Mouse (Mus musculus): ENCODE data around the gene Gm45623.

Gene Gm45623

GRCm38 (mm10) chr13:56752474-56753191 lies 994 bp downstream of the Gm45623 start:
- no peak for DNase-seq (ENCODE audit: low spot score in 2 of 2)

DNA sequence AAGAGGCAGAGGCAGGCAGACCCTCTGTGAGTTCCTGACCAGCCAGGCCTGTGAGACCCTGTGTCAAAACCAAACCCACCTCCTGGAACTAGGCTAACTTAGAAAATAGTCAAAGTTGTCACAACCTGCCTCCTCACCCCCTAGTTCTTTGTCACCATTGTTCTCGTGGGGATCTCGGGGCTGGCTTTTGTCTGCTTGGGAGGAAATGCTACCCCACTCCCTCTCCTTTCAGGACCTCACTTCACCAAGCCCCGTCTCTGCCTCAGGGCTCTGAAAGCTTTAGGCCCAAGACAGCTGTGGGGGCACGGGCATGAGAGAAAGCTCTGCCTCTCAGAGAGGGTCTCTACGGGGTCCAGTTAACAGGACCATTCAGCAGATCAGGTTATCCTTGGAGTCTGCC lies 1.9 kb downstream of the Gm45623 start:
- DNase-seq (ENCODE audit: low spot score in 2 of 2), result no peak

GRCm38 (mm10) chr13:56749377-56749776 lies 4.2 kb downstream of the Gm45623 start:
- no peak for DNase-seq (ENCODE audit: low spot score in 2 of 2)

GRCm38 (mm10) chr13:56747554-56747953 lies 6.1 kb downstream of the Gm45623 start:
- no peak for DNase-seq (ENCODE audit: low spot score in 2 of 2)

DNA sequence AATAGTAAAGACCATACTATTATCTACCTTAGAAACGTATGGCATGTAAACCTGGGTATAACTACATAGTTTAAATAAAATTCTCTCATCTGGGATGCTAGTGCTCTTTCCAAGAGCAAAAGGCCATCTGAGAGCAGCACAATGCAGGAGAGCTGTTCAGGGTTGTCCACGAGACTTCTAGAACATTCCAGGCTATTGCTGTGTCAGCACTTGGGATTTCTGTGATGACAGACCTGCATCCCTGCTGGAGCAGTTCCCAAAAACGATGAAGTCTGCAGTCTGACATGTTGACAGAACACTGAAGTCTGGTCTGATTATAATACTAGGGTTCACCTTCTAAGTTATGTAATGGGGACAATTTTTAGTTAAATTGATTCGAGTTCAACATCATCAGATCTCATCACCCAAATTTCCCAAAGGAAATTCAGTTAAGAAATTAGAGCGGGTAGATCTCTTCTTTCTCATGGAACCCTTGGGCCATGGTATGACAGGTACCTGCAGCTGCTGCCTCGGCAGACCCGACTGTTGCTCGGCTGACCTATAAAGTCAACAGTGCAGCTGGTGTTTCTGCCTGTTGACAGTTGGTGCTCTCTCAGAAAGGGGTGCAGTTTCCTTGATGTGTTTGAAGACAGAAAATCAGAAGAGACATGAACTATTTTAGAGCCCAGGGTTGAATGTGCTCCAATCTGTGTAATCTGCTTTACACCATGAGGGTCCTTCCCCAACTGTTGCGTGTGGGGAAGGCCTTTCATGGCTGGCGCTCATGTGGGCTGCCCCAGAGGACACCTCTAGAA lies 6.7 kb downstream of the Gm45623 start:
- no peak for DNase-seq (ENCODE audit: low spot score in 2 of 2)

GRCm38 (mm10) chr13:56742325-56742901 lies 11.2 kb downstream of the Gm45623 start:
- DNase-seq (ENCODE audit: low spot score in 2 of 2), result no peak

DNA sequence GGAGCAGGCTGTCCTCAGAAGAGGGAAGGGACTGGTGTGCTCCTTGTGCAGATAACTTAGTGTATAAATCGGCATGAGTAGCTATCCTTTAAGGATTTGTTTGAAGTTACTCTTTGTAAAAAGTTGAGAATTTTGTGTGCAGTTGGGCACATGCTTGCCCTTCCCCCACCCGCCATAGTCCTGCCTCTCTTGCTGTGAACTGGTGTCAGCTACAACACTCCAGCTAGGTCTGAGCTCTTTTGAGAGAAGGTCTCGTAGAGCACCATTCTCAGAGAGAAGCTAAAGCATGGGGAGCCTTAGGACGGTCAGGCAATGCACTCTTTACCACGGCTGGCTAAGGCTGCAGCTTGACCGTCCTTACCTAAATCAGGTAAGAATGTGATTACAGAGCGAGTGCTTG lies 11.9 kb downstream of the Gm45623 start:
- no peak for DNase-seq (ENCODE audit: low spot score in 2 of 2)

DNA sequence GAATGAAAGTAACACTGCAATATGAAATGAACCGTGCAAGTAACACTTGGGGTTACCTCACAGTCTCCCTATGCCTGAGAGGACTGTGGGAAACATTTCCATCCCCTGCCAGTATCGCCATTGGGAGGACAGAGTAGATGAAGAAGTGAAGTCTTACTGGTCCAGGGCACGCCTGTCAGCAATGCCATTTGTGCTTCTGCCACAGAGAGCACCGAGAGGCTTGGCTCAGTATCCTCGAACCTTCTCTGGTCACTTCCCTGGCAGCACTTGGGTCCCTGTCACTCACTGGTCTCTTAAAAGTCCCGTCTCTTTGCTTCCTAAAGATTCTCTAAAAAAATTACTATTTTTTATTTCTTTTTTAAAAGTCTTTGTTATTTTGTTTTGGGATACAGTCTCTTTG lies 13.1 kb downstream of the Gm45623 start:
- DNase-seq (ENCODE audit: low spot score in 2 of 2), result no peak

GRCm38 (mm10) chr13:56739556-56739955 lies 14.1 kb downstream of the Gm45623 start:
- DNase-seq (ENCODE audit: low spot score in 2 of 2), result no peak

DNA sequence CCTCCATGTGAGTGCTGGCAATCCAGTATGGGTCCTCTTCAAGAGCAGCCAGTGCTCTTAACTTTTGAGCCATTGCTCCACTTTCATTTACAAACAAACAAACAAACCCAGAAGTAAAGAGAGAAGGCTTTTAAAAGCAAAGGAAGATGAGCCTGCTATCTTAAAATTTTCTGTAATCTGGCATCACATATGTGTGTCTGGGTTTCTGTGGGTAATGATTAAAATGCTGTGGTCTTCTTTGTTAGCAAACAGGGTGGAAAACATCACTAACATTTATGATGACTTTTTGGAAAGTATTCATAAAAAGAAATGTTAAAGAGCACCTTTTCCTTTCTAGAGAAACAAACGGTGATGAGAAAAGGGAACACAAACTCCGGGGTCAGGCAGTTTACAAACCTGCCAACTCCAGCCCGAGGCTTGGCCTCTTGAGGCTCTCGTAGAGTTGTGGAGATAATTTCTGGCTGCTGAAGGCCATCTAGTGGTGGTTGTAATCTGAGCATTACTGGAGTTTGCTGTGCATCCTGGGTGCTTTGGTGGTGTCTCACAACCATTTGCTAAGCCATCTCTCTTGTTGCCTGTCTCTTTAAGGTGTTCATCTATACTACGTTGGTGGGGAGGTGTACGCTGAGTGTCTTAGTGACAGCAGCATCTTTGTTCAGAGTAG lies 18.3 kb downstream of the Gm45623 start:
- no peak for DNase-seq (ENCODE audit: low spot score in 2 of 2)

DNA sequence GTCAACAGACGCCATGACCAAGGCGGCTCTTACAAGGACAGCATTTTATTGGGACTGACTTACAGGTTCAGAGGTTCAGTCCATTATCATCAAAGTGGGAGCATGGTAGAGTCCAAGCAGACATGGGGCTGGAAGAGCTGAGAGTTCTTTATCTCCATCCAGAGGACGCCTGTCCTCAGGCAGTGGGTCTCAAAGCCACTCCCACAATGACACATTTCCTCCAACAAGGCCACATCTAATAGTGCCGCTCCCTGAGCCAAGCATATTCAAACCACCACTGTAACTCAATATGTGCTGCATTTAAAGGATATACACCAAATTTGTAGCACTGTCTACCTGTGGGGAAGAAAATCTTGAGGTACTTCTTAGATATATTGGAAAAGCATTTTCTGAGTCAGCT lies 19.0 kb downstream of the Gm45623 start:
- DNase-seq (ENCODE audit: low spot score in 2 of 2), result no peak

- DNase-seq (ENCODE audit: low spot score in 2 of 2), result no peak
Observed at GRCm38 (mm10) chr13:56729046-56729445, 24.6 kb downstream of the Gm45623 start.

GRCm38 (mm10) chr13:56726551-56726950 lies 27.1 kb downstream of the Gm45623 start:
- no peak for DNase-seq (ENCODE audit: low spot score in 2 of 2)

GRCm38 (mm10) chr13:56712221-56712620 lies 41.4 kb downstream of the Gm45623 start:
- DNase-seq (ENCODE audit: low spot score in 2 of 2), result no peak

DNA sequence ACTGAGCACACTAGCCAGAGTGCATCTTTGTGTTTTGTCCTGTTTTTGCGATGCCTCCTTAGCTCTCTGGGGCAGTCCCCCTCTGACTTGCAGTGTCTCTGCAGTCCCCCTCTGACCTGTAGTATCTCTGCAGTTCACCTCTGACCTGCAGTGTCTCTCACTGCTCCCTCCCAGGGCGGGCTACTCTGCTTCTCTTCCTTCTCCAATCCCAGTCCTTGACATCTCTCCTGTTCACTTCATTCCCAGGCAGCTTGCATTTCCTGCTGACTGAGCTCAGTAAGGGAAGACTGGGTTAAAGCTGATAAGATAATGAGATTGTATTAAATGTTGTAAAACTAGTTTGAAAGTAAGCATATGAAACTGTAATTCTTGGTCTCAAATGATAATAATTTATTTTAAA lies 43.0 kb downstream of the Gm45623 start:
- DNase-seq (ENCODE audit: low spot score in 2 of 2), result no peak

DNA sequence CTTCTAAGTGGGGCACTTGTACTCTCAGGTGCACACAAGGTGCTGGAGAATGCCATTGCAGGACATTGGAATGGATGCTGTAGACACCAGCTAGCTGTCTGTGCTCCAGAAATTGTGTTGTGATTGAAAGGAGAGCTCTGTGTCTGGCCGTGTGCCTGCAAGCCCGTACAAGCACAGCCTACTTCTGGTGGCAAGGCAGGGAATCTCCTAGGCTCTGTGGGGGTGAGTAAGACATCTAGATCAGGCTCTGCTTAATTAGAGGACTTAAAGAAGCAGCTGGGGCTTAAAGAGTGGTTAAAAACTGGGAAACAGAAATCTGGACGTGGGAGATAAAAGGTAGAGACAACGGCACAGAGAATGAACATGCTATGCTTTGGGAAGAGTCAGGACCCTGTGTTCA lies 46.0 kb downstream of the Gm45623 start:
- no peak for DNase-seq (ENCODE audit: low spot score in 2 of 2)

DNA sequence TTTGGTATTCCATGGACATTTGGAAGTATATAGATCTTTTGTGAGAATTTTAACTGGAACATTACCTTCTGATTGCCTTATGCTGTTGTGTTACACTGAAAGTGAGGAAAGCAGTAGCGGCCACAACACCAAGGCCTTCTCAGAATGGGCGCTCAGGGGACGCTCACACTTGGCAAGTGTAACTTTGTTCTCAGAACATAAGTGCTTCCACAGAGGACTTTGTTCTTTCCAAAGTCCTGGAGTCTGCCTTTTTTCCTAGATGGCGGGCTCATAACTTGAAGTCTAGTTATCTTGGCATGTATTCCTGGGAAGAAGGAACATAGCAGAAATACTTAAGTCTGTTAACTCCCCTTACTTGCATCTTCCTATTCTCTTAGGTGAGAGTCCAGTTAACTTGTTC lies 46.5 kb downstream of the Gm45623 start:
- DNase-seq (ENCODE audit: low spot score in 2 of 2), result no peak

DNA sequence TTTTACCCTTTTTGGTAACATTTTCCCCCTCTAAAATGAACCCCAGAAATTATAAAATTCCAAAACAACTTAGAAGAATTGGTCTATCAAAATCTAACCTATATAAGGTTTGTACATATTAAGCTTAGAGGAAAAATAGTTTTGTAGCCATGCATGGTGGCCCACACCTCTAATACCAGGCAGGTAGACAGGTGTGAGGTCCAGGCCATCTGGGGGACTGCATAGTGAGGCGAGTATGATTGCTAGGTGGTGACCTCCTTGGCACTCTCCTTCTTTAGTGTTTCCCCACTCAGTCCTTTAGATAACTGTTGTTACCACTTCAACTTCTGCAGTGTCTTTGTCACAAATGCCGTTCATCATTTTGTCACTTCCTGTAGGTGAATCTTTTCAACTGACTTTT lies 49.0 kb downstream of the Gm45623 start:
- DNase-seq (ENCODE audit: low spot score in 2 of 2), result no peak

GRCm38 (mm10) chr13:56703871-56704321 lies 49.7 kb downstream of the Gm45623 start:
- DNase-seq (ENCODE audit: low spot score in 2 of 2), result peak; percentile 14 to 18

- peak; percentile 55 to 59 for DNase-seq (ENCODE audit: low spot score in 2 of 2)
Observed at GRCm38 (mm10) chr13:56703222-56703870, 50.3 kb downstream of the Gm45623 start.

- peak; percentile 76 to 78 for DNase-seq (ENCODE audit: low spot score in 2 of 2)
Observed at GRCm38 (mm10) chr13:56702469-56703221, 51.0 kb downstream of the Gm45623 start, which contains the start of gene Smad5. Gene Smad5, plus strand, starts transcription at chr13:56703010.

Measured in spleen, postnatal 36 days (tissue).